Mouse (Mus musculus) myocyte (in vitro differentiated cells): ENCODE measurements at regions not wholly inside any gene's neighbourhood (a gene's known extent, or its start where the extent isn't known, plus 50 kb on each side); places are given as distances from the start of the nearest gene placed in this dataset.

Source experiments
- H3K27me3 ChIP-seq: one replicate; pipeline ENCODE4 v1.6.1; 2011; ENCODE audit not compliant: control insufficient read depth, insufficient read depth, insufficient read length
- H3K36me3 ChIP-seq: one replicate; pipeline ENCODE4 v1.6.1; 2011; ENCODE audit not compliant: control insufficient read depth, insufficient read depth
- H3K4me2 ChIP-seq: one replicate; pipeline ENCODE4 v1.6.1; 2011; ENCODE audit warnings: low read depth, control low read depth
- H3K4me3 ChIP-seq: one replicate; pipeline ENCODE4 v1.5.1; 2011; ENCODE audit warnings: mild to moderate bottlenecking, control low read depth, moderate library complexity
- H3K79me2 ChIP-seq: one replicate; pipeline ENCODE4 v1.6.1; 2011; ENCODE audit not compliant: control insufficient read depth, insufficient read depth
- H3ac ChIP-seq: one replicate; pipeline ENCODE4 v1.6.1; 2011; ENCODE audit not compliant: control insufficient read depth, insufficient read length
- CEBPB ChIP-seq: IDR thresholded peaks from 2 replicates; pipeline ENCODE4 v1.6.1; 2011; ENCODE audit warnings: mild to moderate bottlenecking, moderate library complexity; ENCODE audit not compliant: poor library complexity, insufficient read depth, severe bottlenecking
- E2F4 ChIP-seq: IDR thresholded peaks from one replicate; pipeline ENCODE4 v1.6.1; 2011; ENCODE audit warnings: mild to moderate bottlenecking, control low read depth, moderate library complexity; ENCODE audit not compliant: insufficient read depth
- MAX ChIP-seq: IDR thresholded peaks from one replicate; pipeline ENCODE4 v1.6.1; 2011; ENCODE audit warnings: low read depth, mild to moderate bottlenecking, control low read depth
- MYOD1 ChIP-seq, 3 experiments: IDR thresholded peaks; one replicate each; pipeline ENCODE4 v1.6.1; 2011; ENCODE audit warnings: control low read depth in 2 of 3, low read depth in 2 of 3, mild to moderate bottlenecking in 2 of 3, moderate library complexity in 1 of 3; ENCODE audit not compliant: insufficient read length in 2 of 3, control insufficient read depth in 1 of 3
- MYOG ChIP-seq, 3 experiments: IDR thresholded peaks; one replicate each; pipeline ENCODE4 v1.6.1; 2011; ENCODE audit warnings: control low read depth in 2 of 3, low read depth in 2 of 3, mild to moderate bottlenecking in 2 of 3; ENCODE audit not compliant: insufficient read length in 2 of 3, control insufficient read depth in 1 of 3, insufficient read depth in 1 of 3
- POLR2A ChIP-seq: IDR thresholded peaks from one replicate; pipeline ENCODE4 v1.6.1; 2011; ENCODE audit warnings: low read depth, mild to moderate bottlenecking, control low read depth, moderate library complexity; ENCODE audit not compliant: insufficient read length
- POLR2AphosphoS2 ChIP-seq: IDR thresholded peaks from one replicate; pipeline ENCODE4 v1.6.1; 2011; ENCODE audit warnings: low read depth, control low read depth; ENCODE audit not compliant: insufficient read length
- REST ChIP-seq: IDR thresholded peaks from one replicate; pipeline ENCODE4 v1.6.1; 2011; ENCODE audit warnings: mild to moderate bottlenecking, control low read depth, moderate library complexity; ENCODE audit not compliant: insufficient read depth, insufficient read length
- SRF ChIP-seq: IDR thresholded peaks from one replicate; pipeline ENCODE4 v1.6.1; 2011; ENCODE audit warnings: low read depth; ENCODE audit not compliant: control insufficient read depth, insufficient read length
- TCF12 ChIP-seq: IDR thresholded peaks from one replicate; pipeline ENCODE4 v1.6.1; 2011; ENCODE audit warnings: mild to moderate bottlenecking, control low read depth; ENCODE audit not compliant: poor library complexity, insufficient read depth, severe bottlenecking
- TCF3 ChIP-seq: IDR thresholded peaks from one replicate; pipeline ENCODE4 v1.6.1; 2011; ENCODE audit warnings: low read depth, control low read depth; ENCODE audit not compliant: insufficient read length
- USF1 ChIP-seq: IDR thresholded peaks from one replicate; pipeline ENCODE4 v1.6.1; 2011; ENCODE audit warnings: low read depth, mild to moderate bottlenecking, control low read depth, moderate library complexity

DNA sequence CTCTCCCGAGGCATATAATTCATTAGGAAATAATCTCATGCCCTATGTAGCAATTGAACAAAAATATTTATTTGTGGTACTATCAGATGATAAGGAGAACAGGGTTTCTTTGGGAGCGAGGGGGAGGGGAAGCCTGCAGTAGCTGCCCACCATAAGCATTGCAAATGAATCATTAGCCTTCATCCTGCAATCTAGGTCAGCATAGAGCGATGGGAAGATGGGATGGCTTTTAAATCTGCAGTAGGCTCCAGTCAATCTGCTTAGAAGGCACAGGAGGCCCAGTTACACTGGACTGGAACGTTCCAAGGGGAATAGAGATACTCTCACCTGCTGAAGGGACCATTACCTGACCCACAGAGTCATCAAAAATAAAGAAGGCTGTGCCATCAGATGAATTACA lies 478.7 kb downstream of the Prss52 start:
- Histone ChIP-seq H3ac (no peak overlapping the region), H3K36me3 (no peaks in the 10 kb centered on the region), H3K4me3 (no peak overlapping the region), H3K27me3 (peaks cover 66% of the 10 kb centered on the region), H3K4me2 (no peak overlapping the region), H3K79me2 (no peaks in the 10 kb centered on the region)
- TF ChIP-seq MYOG (IDR thresholded peaks at IDR 0.05; ENCODE audit: control insufficient read depth in 1 of 3, insufficient read depth in 1 of 3, insufficient read length in 2 of 3, low read depth in 2 of 3) (no peak), MYOD1 (IDR thresholded peaks at IDR 0.05; ENCODE audit: control insufficient read depth in 1 of 3, insufficient read length in 2 of 3, low read depth in 2 of 3) (no peak), CEBPB (no peak), SRF (no peak), MAX (no peak), REST (no peak)

DNA sequence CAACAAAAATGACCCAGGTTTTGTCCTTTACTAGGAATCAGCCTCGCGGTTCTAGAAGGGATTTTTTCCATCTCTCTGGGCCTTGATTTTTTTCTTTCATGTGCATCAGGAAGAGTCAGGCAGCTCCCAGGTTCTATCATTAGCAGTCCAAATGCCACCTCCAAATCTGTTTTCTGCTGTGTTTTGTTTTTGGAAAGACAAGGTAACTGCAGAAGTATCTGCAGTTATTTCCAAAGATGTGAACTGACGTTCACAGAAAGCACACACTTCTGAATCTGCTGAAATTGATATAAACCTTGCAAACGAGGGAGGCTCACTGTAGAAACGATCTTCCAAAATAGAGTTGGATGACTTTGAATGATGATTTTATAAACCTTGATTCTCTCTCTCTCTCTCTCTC lies 480.1 kb downstream of the Prss52 start:
- Histone ChIP-seq H3K27me3 (peaks cover 76% of the 10 kb centered on the region), H3ac (no peak overlapping the region), H3K36me3 (no peaks in the 10 kb centered on the region), H3K4me2 (no peak overlapping the region), H3K4me3 (no peak overlapping the region), H3K79me2 (no peaks in the 10 kb centered on the region)
- no peak for TF ChIP-seq MAX
- no peak for TF ChIP-seq SRF
- TF ChIP-seq REST, result no peak
- no peak for TF ChIP-seq MYOG (IDR thresholded peaks at IDR 0.05; ENCODE audit: control insufficient read depth in 1 of 3, insufficient read depth in 1 of 3, insufficient read length in 2 of 3, low read depth in 2 of 3)
- TF ChIP-seq POLR2AphosphoS2, result no peak
- no peak for TF ChIP-seq CEBPB
- TF ChIP-seq TCF3, result no peak
- no peak for TF ChIP-seq E2F4
- TF ChIP-seq POLR2A, result no peak

- no peak overlapping the region for H3K4me3 ChIP-seq
- H3K36me3 ChIP-seq, result no peaks in the 10 kb centered on the region
- TF ChIP-seq TCF12 (no peak), SRF (no peak), REST (no peak), CEBPB (no peak), POLR2AphosphoS2 (no peak), MYOG (IDR thresholded peaks at IDR 0.05; ENCODE audit: control insufficient read depth in 1 of 3, insufficient read depth in 1 of 3, insufficient read length in 2 of 3, low read depth in 2 of 3) (no peak), POLR2A (no peak)
- no peak overlapping the region for H3K4me2 ChIP-seq
- no peak overlapping the region for H3ac ChIP-seq
- H3K27me3 ChIP-seq, result peaks cover 77% of the 10 kb centered on the region
- H3K79me2 ChIP-seq, result no peaks in the 10 kb centered on the region
Observed at GRCm38 (mm10) chr14:64585081-64585470, 481.0 kb downstream of the Prss52 start.

GRCm38 (mm10) chr14:64585471-64586192 lies 481.5 kb downstream of the Prss52 start:
- no peaks in the 10 kb centered on the region for H3K36me3 ChIP-seq
- H3K4me3 ChIP-seq, result no peak overlapping the region
- H3ac ChIP-seq, result no peak overlapping the region
- no peak overlapping the region for H3K4me2 ChIP-seq
- no peaks in the 10 kb centered on the region for H3K79me2 ChIP-seq
- TF ChIP-seq MYOG (IDR thresholded peaks at IDR 0.05; ENCODE audit: control insufficient read depth in 1 of 3, insufficient read depth in 1 of 3, insufficient read length in 2 of 3, low read depth in 2 of 3) (no peak), TCF12 (no peak), POLR2AphosphoS2 (no peak)
- peaks cover 77% of the 10 kb centered on the region for H3K27me3 ChIP-seq

- H3K36me3 ChIP-seq, result no peaks in the 10 kb centered on the region
- no peak overlapping the region for H3K4me2 ChIP-seq
- no peak overlapping the region for H3ac ChIP-seq
- H3K27me3 ChIP-seq, result peaks cover 77% of the 10 kb centered on the region
- H3K4me3 ChIP-seq, result no peak overlapping the region
- TF ChIP-seq TCF3, result no peak
- no peak for TF ChIP-seq CEBPB
- TF ChIP-seq MYOD1 (IDR thresholded peaks at IDR 0.05; ENCODE audit: control insufficient read depth in 1 of 3, insufficient read length in 2 of 3, low read depth in 2 of 3), result no peak
- no peak for TF ChIP-seq REST
- TF ChIP-seq MYOG (IDR thresholded peaks at IDR 0.05; ENCODE audit: control insufficient read depth in 1 of 3, insufficient read depth in 1 of 3, insufficient read length in 2 of 3, low read depth in 2 of 3), result no peak
- TF ChIP-seq MAX, result no peak
- no peak for TF ChIP-seq USF1
- no peak for TF ChIP-seq POLR2AphosphoS2
- TF ChIP-seq E2F4, result no peak
- no peak for TF ChIP-seq TCF12
- TF ChIP-seq SRF, result no peak
- no peak for TF ChIP-seq POLR2A
- no peaks in the 10 kb centered on the region for H3K79me2 ChIP-seq
Observed at GRCm38 (mm10) chr14:64586386-64586859, 482.3 kb downstream of the Prss52 start.
